Mouse (Mus musculus): ENCODE measurements around the gene Fam107b.

- TF ChIP-seq CTCF (IDR thresholded peaks at IDR 0.05; ENCODE audit: insufficient read depth, low read length) (no peak), POLR2A (IDR thresholded peaks at IDR 0.05; ENCODE audit: borderline replicate concordance, extremely low read depth, low read depth, low read length) (no peak)
Observed at GRCm38 (mm10) chr2:3707236-3707635, 136.9 kb downstream of the Fam107b start.

Measured in lung, adult 2 months (tissue).